Mouse (Mus musculus): ENCODE results near the gene Cenpj. TPM values are rescaled to one million over a fixed set of nuclear protein-coding genes. Genes with fewer than 3 reads are reported as not detected.

Cenpj gene
- 42.3 TPM for polyA plus RNA-seq (2014; fragmentation: Illumina TruSeq; extraction: RNeasy Lipid Tissue Mini Kit (QIAGEN cat#74804); ENCODE audit: low read depth, low replicate concordance)

GRCm38 (mm10) chr14:56575416-56575815 lies at the start of gene Cenpj, which contains the start of gene Parp4:
Cenpj (minus strand) TSS chr14:56575425.
Parp4 (plus strand) TSS chr14:56575619.

Other genes starting within 250 kb of the Cenpj start
- not detected for gene Atp12a, start 210.4 kb downstream of the Cenpj start, polyA plus RNA-seq (2014; fragmentation: Illumina TruSeq; extraction: RNeasy Lipid Tissue Mini Kit (QIAGEN cat#74804); ENCODE audit: low read depth, low replicate concordance)
- 4.0 TPM for gene Rnf17, start 172.8 kb downstream of the Cenpj start, polyA plus RNA-seq (2014; fragmentation: Illumina TruSeq; extraction: RNeasy Lipid Tissue Mini Kit (QIAGEN cat#74804); ENCODE audit: low read depth, low replicate concordance)
- gene Parp4, start 194 bp upstream of the Cenpj start, polyA plus RNA-seq (2014; fragmentation: Illumina TruSeq; extraction: RNeasy Lipid Tissue Mini Kit (QIAGEN cat#74804); ENCODE audit: low read depth, low replicate concordance), result 47.9 TPM
- 108 TPM for gene Mphosph8, start 92.8 kb upstream of the Cenpj start, polyA plus RNA-seq (2014; fragmentation: Illumina TruSeq; extraction: RNeasy Lipid Tissue Mini Kit (QIAGEN cat#74804); ENCODE audit: low read depth, low replicate concordance)
- 40.2 TPM for gene Pspc1, start 202.9 kb upstream of the Cenpj start, polyA plus RNA-seq (2014; fragmentation: Illumina TruSeq; extraction: RNeasy Lipid Tissue Mini Kit (QIAGEN cat#74804); ENCODE audit: low read depth, low replicate concordance)
- gene Zmym5, start 236.3 kb upstream of the Cenpj start, polyA plus RNA-seq (2014; fragmentation: Illumina TruSeq; extraction: RNeasy Lipid Tissue Mini Kit (QIAGEN cat#74804); ENCODE audit: low read depth, low replicate concordance), result 143 TPM

Measured in adrenal gland, adult 10 weeks (tissue).